Mouse (Mus musculus): Measurements from ENCODE around the gene Gm10271.

- no peak for TF ChIP-seq CTCF (IDR thresholded peaks at IDR 0.05; ENCODE audit: borderline replicate concordance, insufficient read depth, low read length)
- TF ChIP-seq POLR2A (IDR thresholded peaks at IDR 0.05; ENCODE audit: low read depth, low read length): no peak
Measured at GRCm38 (mm10) chr10:116972509-116972908, at the start of gene Gm10271.

Data from embryonic fibroblast, embryonic 13.5 days (primary cell).